Mouse (Mus musculus) adrenal gland, adult (tissue): ENCODE measurements around the gene Ces2b.
"Not testable (repeated sequence)": the region's sequence is repeated elsewhere in the genome, so short reads cannot be mapped to it uniquely, and the experiment has no call there.

ENCODE experiments used
- DNase-seq, 2 experiments: peaks; one replicate each; pipeline ENCODE4 v3.0.0; 2022 to 2023; ENCODE audit warnings: low spot score in 1 of 2; ENCODE audit not compliant: inconsistent age in 2 of 2

The Ces2b gene

GRCm38 (mm10) chr8:104831440-104831839, at the start of gene Ces2b:
Ces2b (plus strand) TSS chr8:104831572.
- DNase-seq = no peak

GRCm38 (mm10) chr8:104787049-104787448, 44.3 kb upstream of the Ces2b start:
- DNase-seq = no peak

GRCm38 (mm10) chr8:104788929-104789328, 42.4 kb upstream of the Ces2b start:
- DNase-seq = no peak

- DNase-seq = peak in 1 of 2 experiments; percentile 75
Measured at GRCm38 (mm10) chr8:104789886-104790680, 41.3 kb upstream of the Ces2b start.

- DNase-seq = no peak
Measured at GRCm38 (mm10) chr8:104799385-104799784, 32.0 kb upstream of the Ces2b start.

GRCm38 (mm10) chr8:104806127-104806526, 25.2 kb upstream of the Ces2b start:
- no peak for DNase-seq

GRCm38 (mm10) chr8:104808542-104809413, 22.6 kb upstream of the Ces2b start:
- peak; percentile 17 to 62 for DNase-seq

- DNase-seq = no peak
Measured at GRCm38 (mm10) chr8:104809436-104809835, 21.9 kb upstream of the Ces2b start.

GRCm38 (mm10) chr8:104826912-104827311, 4.5 kb upstream of the Ces2b start:
- no peak for DNase-seq

GRCm38 (mm10) chr8:104828221-104828620, 3.2 kb upstream of the Ces2b start:
- no peak for DNase-seq

GRCm38 (mm10) chr8:104841360-104842078, 10.1 kb downstream of the Ces2b start:
- DNase-seq = no peak

GRCm38 (mm10) chr8:104846831-104847230, 15.5 kb downstream of the Ces2b start, which contains the start of gene Ces2c:
Ces2c (plus strand) TSS chr8:104847068.
- DNase-seq = no peak

- no peak for DNase-seq
Measured at GRCm38 (mm10) chr8:104847741-104848462, 16.5 kb downstream of the Ces2b start.

GRCm38 (mm10) chr8:104866844-104867531, 35.6 kb downstream of the Ces2b start:
- not testable (repeated sequence) for DNase-seq

GRCm38 (mm10) chr8:104868876-104869275, 37.5 kb downstream of the Ces2b start:
- not testable (repeated sequence) for DNase-seq

GRCm38 (mm10) chr8:104886223-104886926, 55.0 kb downstream of the Ces2b start:
- DNase-seq = not testable (repeated sequence)
